Mouse (Mus musculus) gastrocnemius, adult 8-10 months (tissue): Measurements from ENCODE around the gene Ankdd1a. TPM values are rescaled to one million over a fixed set of nuclear protein-coding genes. Genes with fewer than 3 reads are reported as not detected.

Experiments used
- total RNA-seq, 4 experiments: library from RNA; stranded (reverse); gene quantifications; 2 replicates each; pipeline ENCODE4 v1.2.4; 2022

Ankdd1a gene
- total RNA-seq, 4 experiments from 2014 or later: not detected

Other genes starting within 250 kb of the Ankdd1a start
- 10 to 100 TPM; 55.4 to 65.0 (median 56.9) TPM for gene Clpx, start 225.9 kb downstream of the Ankdd1a start, total RNA-seq
- 10 to 100 TPM; 12.1 to 19.7 (median 15.0) TPM for gene Pdcd7, start 174.1 kb downstream of the Ankdd1a start, total RNA-seq
- under 1 TPM in 3 of 4 experiments, not detected in 1; 0.31 to 0.52 (median 0.46) TPM for gene Ubap1l, start 159.2 kb downstream of the Ankdd1a start, total RNA-seq
- gene Kbtbd13, start 128.5 kb downstream of the Ankdd1a start, total RNA-seq: 10 to 100 TPM in 3 of 4 experiments, 1 to 10 TPM in 1; 9.8 to 12.3 (median 11.4) TPM
- 1 to 10 TPM; 2.1 to 3.8 (median 2.2) TPM for gene Rasl12, start 121.7 kb downstream of the Ankdd1a start, total RNA-seq
- not detected for gene Slc51b, start 97.2 kb downstream of the Ankdd1a start, total RNA-seq
- 1 to 10 TPM; 4.2 to 6.2 (median 5.3) TPM for gene Mtfmt, start 84.4 kb downstream of the Ankdd1a start, total RNA-seq
- 10 to 100 TPM in 1 of 4 experiments, 1 to 10 TPM in 3; 5.8 to 15.8 (median 7.6) TPM for gene Spg21, start 59.2 kb downstream of the Ankdd1a start, total RNA-seq
- gene Plekho2, start 59.8 kb upstream of the Ankdd1a start, total RNA-seq: 1 to 10 TPM; 2.7 to 4.0 (median 3.0) TPM
- gene Pif1, start 67.0 kb upstream of the Ankdd1a start, total RNA-seq: not detected
- gene Rbpms2, start 109.5 kb upstream of the Ankdd1a start, total RNA-seq: 1 to 10 TPM in 3 of 4 experiments, under 1 TPM in 1; 0.97 to 2.0 (median 1.6) TPM
- 100 to 1,000 TPM; 192 to 246 (median 237) TPM for gene Oaz2, start 147.8 kb upstream of the Ankdd1a start, total RNA-seq